Mouse (Mus musculus): ENCODE data around the gene Olfr1234. TPM values are rescaled to one million over a fixed set of nuclear protein-coding genes. Genes with fewer than 3 reads are reported as not detected.

The Olfr1234 gene
- polyA plus RNA-seq (2015; fragmentation: Nextera tagmentation; extraction: Ambion mirVana): not detected in 2 replicates

DNA sequence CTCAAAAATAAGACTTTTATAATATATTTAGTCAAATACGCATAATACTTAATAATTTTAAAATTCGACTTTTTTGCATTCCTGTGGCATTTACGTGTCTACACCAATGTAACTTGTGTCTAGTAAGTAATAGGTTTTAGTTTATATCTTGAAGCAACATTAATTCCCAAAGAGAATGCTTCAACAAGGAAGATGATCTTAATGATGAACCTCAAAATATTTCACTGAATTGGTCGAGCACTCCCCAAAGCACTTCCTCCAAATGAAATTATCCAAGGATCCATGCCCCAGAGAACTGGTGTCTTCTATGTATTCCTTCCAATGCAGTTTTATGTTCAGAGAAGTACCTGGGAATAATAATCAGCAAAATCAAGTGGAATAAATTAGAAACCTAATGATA lies at the start of gene Olfr1234:
Gene Olfr1234, minus strand, starts transcription at position 101 of the 400 bp plus-strand sequence.
- Histone ChIP-seq H3K27me3 (replicated peaks) (no peaks in the 10 kb centered on the region), H3K27ac (replicated peaks) (no peak within 1 kb of the TSS), H3K4me3 (no peak within 1 kb of the TSS), H3K36me3 (no peaks in the 10 kb centered on the region), H3K4me1 (no peaks in the 10 kb centered on the region), H3K9ac (no peak within 1 kb of the TSS), H3K9me3 (no peaks in the 10 kb centered on the region), H3K4me2 (no peak within 1 kb of the TSS)
- no peak for ATAC-seq (ENCODE audit: extremely low read depth, insufficient number of reproducible peaks, low FRiP score, low TSS enrichment)
- 81% methylated on average over 4 of the region's 4 CpGs for WGBS

DNA sequence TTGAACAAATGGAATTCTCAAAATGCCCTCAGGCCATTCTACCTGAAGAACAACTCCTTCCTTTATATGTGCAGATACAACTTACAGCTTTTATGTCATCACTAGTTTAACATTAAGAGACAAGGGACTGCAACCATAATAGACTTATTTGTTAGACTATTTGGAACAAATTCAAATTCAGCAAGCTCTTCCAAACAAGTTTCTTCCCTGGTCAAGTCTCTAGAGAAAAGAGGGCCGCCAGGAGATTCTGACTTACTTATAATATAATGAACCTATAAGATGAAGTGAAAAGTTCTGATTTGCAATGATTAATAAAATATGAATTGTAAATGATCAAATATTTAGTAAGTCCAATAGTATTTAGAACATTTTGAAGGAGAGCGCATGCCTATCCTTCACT lies 44.9 kb upstream of the Olfr1234 start, which contains the start of gene Olfr1238:
Gene Olfr1238, minus strand, starts transcription at position 101 of the 400 bp plus-strand sequence.
- no peak within 1 kb of the TSS for H3K4me2 ChIP-seq
- WGBS: 92% methylated on average over 2 of the region's 2 CpGs
- no peak for ATAC-seq (ENCODE audit: extremely low read depth, insufficient number of reproducible peaks, low FRiP score, low TSS enrichment)
- no peaks in the 10 kb centered on the region for H3K4me1 ChIP-seq
- H3K9ac ChIP-seq: no peak within 1 kb of the TSS
- H3K4me3 ChIP-seq: no peak within 1 kb of the TSS
- no peaks in the 10 kb centered on the region for H3K9me3 ChIP-seq
- no peak within 1 kb of the TSS for H3K27ac ChIP-seq (replicated peaks)
- H3K36me3 ChIP-seq: no peaks in the 10 kb centered on the region
- no peaks in the 10 kb centered on the region for H3K27me3 ChIP-seq (replicated peaks)

DNA sequence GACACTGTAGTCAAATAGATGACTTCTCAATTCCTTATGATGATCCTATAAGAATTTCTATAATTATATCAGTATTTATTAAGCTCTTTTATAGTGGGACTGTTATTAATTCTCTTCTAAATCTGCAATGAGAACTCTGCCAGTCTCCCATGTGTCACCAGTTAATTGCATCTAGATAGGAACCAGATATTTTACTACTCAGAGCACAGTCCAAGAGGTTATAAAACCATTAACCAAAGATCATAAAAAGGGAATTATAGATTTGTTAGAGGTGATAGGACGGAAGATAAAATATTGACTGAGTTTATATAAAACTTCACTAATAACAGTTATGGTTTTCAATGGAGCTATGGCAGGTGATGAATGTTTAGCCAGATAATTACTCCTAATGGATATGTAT lies 36.2 kb upstream of the Olfr1234 start:
- WGBS: 74% methylated on average over 1 of the region's 1 CpGs
- H3K9ac ChIP-seq: no peak overlapping the region
- H3K9me3 ChIP-seq: no peaks in the 10 kb centered on the region
- no peaks in the 10 kb centered on the region for H3K36me3 ChIP-seq
- no peaks in the 10 kb centered on the region for H3K27me3 ChIP-seq (replicated peaks)
- H3K4me2 ChIP-seq: no peak overlapping the region
- H3K4me3 ChIP-seq: no peak overlapping the region
- no peaks in the 10 kb centered on the region for H3K4me1 ChIP-seq
- ATAC-seq (ENCODE audit: extremely low read depth, insufficient number of reproducible peaks, low FRiP score, low TSS enrichment): no peak
- H3K27ac ChIP-seq (replicated peaks): no peak overlapping the region

DNA sequence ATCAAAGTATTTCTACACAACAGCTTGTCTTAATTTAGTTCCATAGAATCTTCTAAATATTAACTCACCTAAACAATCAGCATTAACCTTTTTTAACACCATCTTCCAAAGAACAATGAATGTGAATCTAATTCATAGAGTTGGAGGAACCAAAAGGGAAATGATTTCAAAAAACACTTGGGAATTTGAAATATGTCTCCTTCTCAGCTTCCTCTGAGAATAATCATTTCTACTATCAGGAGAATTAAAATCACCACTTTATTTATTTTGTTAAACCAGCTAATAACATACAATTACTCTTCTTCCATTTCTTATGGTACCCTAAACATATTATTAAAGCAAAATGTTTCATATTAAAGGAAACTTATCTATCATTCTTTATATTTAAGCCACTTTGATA lies 22.4 kb downstream of the Olfr1234 start, which contains the start of gene Olfr1233:
Gene Olfr1233, minus strand, starts transcription at position 101 of the 400 bp plus-strand sequence.
- Histone ChIP-seq H3K4me2 (no peak within 1 kb of the TSS), H3K27ac (replicated peaks) (no peak within 1 kb of the TSS), H3K9ac (no peak within 1 kb of the TSS), H3K36me3 (no peaks in the 10 kb centered on the region), H3K9me3 (no peaks in the 10 kb centered on the region), H3K4me1 (no peaks in the 10 kb centered on the region), H3K27me3 (replicated peaks) (no peaks in the 10 kb centered on the region), H3K4me3 (no peak within 1 kb of the TSS)
- ATAC-seq (ENCODE audit: extremely low read depth, insufficient number of reproducible peaks, low FRiP score, low TSS enrichment): no peak

DNA sequence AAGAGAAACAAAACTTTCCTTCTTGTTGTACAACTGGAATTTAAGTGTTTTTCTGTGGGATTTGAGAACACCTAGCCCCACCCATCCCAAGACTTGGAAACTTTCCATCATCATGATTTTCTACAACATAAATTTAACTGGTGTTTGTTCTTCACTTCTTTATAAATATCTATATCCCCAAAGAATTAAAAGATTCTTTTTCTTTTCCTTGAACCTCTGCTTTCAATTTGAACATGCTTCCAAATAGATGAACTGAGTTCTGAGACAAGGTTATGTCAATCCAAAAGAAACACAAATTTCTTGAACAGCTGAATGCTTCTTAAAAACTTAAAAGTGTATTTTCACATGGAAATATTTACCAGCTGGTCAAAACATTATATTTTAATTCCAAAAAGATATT lies 35.1 kb downstream of the Olfr1234 start, which contains the start of gene Olfr1232:
Gene Olfr1232, minus strand, starts transcription at position 101 of the 400 bp plus-strand sequence.
- H3K27me3 ChIP-seq (replicated peaks): no peaks in the 10 kb centered on the region

More for the DNA sequence above, 35.1 kb downstream of the Olfr1234 start, which contains the start of gene Olfr1232:
- no peaks in the 10 kb centered on the region for H3K36me3 ChIP-seq
- no peaks in the 10 kb centered on the region for H3K4me1 ChIP-seq
- no peak within 1 kb of the TSS for H3K4me3 ChIP-seq
- H3K27ac ChIP-seq (replicated peaks): no peak within 1 kb of the TSS
- H3K9me3 ChIP-seq: no peaks in the 10 kb centered on the region
- no peak for ATAC-seq (ENCODE audit: extremely low read depth, insufficient number of reproducible peaks, low FRiP score, low TSS enrichment)
- no peak within 1 kb of the TSS for H3K4me2 ChIP-seq
- H3K9ac ChIP-seq: no peak within 1 kb of the TSS

Other genes starting within 250 kb of the Olfr1234 start
- not detected in 2 replicates for gene Olfr1221, start 247.6 kb downstream of the Olfr1234 start, polyA plus RNA-seq (2015; fragmentation: Nextera tagmentation; extraction: Ambion mirVana)
- not detected in 2 replicates for gene Olfr1222, start 231.8 kb downstream of the Olfr1234 start, polyA plus RNA-seq (2015; fragmentation: Nextera tagmentation; extraction: Ambion mirVana)
- not detected in 2 replicates for gene Olfr1223, start 213.3 kb downstream of the Olfr1234 start, polyA plus RNA-seq (2015; fragmentation: Nextera tagmentation; extraction: Ambion mirVana)
- gene Olfr1224-ps1, start 200.8 kb downstream of the Olfr1234 start, polyA plus RNA-seq (2015; fragmentation: Nextera tagmentation; extraction: Ambion mirVana): not detected in 2 replicates
- not detected in 2 replicates for gene Olfr1225, start 190.2 kb downstream of the Olfr1234 start, polyA plus RNA-seq (2015; fragmentation: Nextera tagmentation; extraction: Ambion mirVana)
- not detected in 2 replicates for gene Olfr1226, start 164.8 kb downstream of the Olfr1234 start, polyA plus RNA-seq (2015; fragmentation: Nextera tagmentation; extraction: Ambion mirVana)
- not detected in 2 replicates for gene Olfr1228, start 110.8 kb downstream of the Olfr1234 start, polyA plus RNA-seq (2015; fragmentation: Nextera tagmentation; extraction: Ambion mirVana)
- gene Olfr1229, start 76.9 kb downstream of the Olfr1234 start, polyA plus RNA-seq (2015; fragmentation: Nextera tagmentation; extraction: Ambion mirVana): not detected in 2 replicates
- gene Olfr1230, start 67.6 kb downstream of the Olfr1234 start, polyA plus RNA-seq (2015; fragmentation: Nextera tagmentation; extraction: Ambion mirVana): not detected in 2 replicates
- gene Olfr1231, start 57.8 kb downstream of the Olfr1234 start, polyA plus RNA-seq (2015; fragmentation: Nextera tagmentation; extraction: Ambion mirVana): not detected in 2 replicates
- not detected in 2 replicates for gene Olfr1232, start 35.2 kb downstream of the Olfr1234 start, polyA plus RNA-seq (2015; fragmentation: Nextera tagmentation; extraction: Ambion mirVana)
- gene Olfr1233, start 22.5 kb downstream of the Olfr1234 start, polyA plus RNA-seq (2015; fragmentation: Nextera tagmentation; extraction: Ambion mirVana): not detected in 2 replicates
- gene Olfr1238, start 44.8 kb upstream of the Olfr1234 start, polyA plus RNA-seq (2015; fragmentation: Nextera tagmentation; extraction: Ambion mirVana): not detected in 2 replicates
- not detected in 2 replicates for gene Olfr1239, start 55.5 kb upstream of the Olfr1234 start, polyA plus RNA-seq (2015; fragmentation: Nextera tagmentation; extraction: Ambion mirVana)
- gene Olfr1240, start 78.1 kb upstream of the Olfr1234 start, polyA plus RNA-seq (2015; fragmentation: Nextera tagmentation; extraction: Ambion mirVana): not detected in 2 replicates
- not detected in 2 replicates for gene Olfr1241, start 122.3 kb upstream of the Olfr1234 start, polyA plus RNA-seq (2015; fragmentation: Nextera tagmentation; extraction: Ambion mirVana)
- not detected in 2 replicates for gene Olfr1242, start 133.5 kb upstream of the Olfr1234 start, polyA plus RNA-seq (2015; fragmentation: Nextera tagmentation; extraction: Ambion mirVana)
- not detected in 2 replicates for gene Olfr1243, start 166.6 kb upstream of the Olfr1234 start, polyA plus RNA-seq (2015; fragmentation: Nextera tagmentation; extraction: Ambion mirVana)
- not detected in 2 replicates for gene Olfr1245, start 213.6 kb upstream of the Olfr1234 start, polyA plus RNA-seq (2015; fragmentation: Nextera tagmentation; extraction: Ambion mirVana)
- gene Olfr1246, start 228.3 kb upstream of the Olfr1234 start, polyA plus RNA-seq (2015; fragmentation: Nextera tagmentation; extraction: Ambion mirVana): not detected in 2 replicates
- not detected in 2 replicates for gene Olfr1247, start 249.3 kb upstream of the Olfr1234 start, polyA plus RNA-seq (2015; fragmentation: Nextera tagmentation; extraction: Ambion mirVana)

Measured in heart, embryonic 13.5 days (tissue).